Mouse (Mus musculus): ENCODE measurements at regions not wholly inside any gene's neighbourhood (a gene's known extent, or its start where the extent isn't known, plus 50 kb on each side); places are given as distances from the start of the nearest gene placed in this dataset.
"Not testable (repeated sequence)": the region's sequence is repeated elsewhere in the genome, so short reads cannot be mapped to it uniquely, and the experiment has no call there.

GRCm38 (mm10) chr2:17946047-17946446 lies 50.7 kb downstream of the H2al2a start:
- DNase-seq (ENCODE audit: low spot score in 2 of 2), result no peak

GRCm38 (mm10) chr2:17945369-17945915 lies 51.3 kb downstream of the H2al2a start:
- DNase-seq (ENCODE audit: low spot score in 2 of 2), result no peak

GRCm38 (mm10) chr2:17943506-17943905 lies 53.3 kb downstream of the H2al2a start:
- DNase-seq (ENCODE audit: low spot score in 2 of 2), result no peak

- DNase-seq (ENCODE audit: low spot score in 2 of 2), result no peak
Observed at GRCm38 (mm10) chr2:17942528-17943387, 54.0 kb downstream of the H2al2a start.

- no peak for DNase-seq (ENCODE audit: low spot score in 2 of 2)
Observed at GRCm38 (mm10) chr2:17941921-17942320, 54.8 kb downstream of the H2al2a start.

- DNase-seq (ENCODE audit: low spot score in 2 of 2), result not testable (repeated sequence)
Observed at GRCm38 (mm10) chr2:17939857-17940848, 56.6 kb downstream of the H2al2a start.

GRCm38 (mm10) chr2:17939183-17939856 lies 57.4 kb downstream of the H2al2a start:
- no peak for DNase-seq (ENCODE audit: low spot score in 2 of 2)

- DNase-seq (ENCODE audit: low spot score in 2 of 2), result no peak
Observed at GRCm38 (mm10) chr2:17936527-17937139, 60.1 kb downstream of the H2al2a start.

GRCm38 (mm10) chr2:17935916-17936315 lies 60.8 kb downstream of the H2al2a start:
- no peak for DNase-seq (ENCODE audit: low spot score in 2 of 2)

- DNase-seq (ENCODE audit: low spot score in 2 of 2), result no peak
Observed at GRCm38 (mm10) chr2:17935466-17935865, 61.3 kb downstream of the H2al2a start.

- DNase-seq (ENCODE audit: low spot score in 2 of 2), result no peak
Observed at GRCm38 (mm10) chr2:17934610-17935009, 62.1 kb downstream of the H2al2a start.

- DNase-seq (ENCODE audit: low spot score in 2 of 2), result no peak
Observed at GRCm38 (mm10) chr2:17932932-17933790, 63.6 kb downstream of the H2al2a start.

GRCm38 (mm10) chr2:17932426-17932931 lies 64.3 kb downstream of the H2al2a start:
- peak in 1 of 2 experiments; percentile 12 for DNase-seq (ENCODE audit: low spot score in 2 of 2)

- DNase-seq (ENCODE audit: low spot score in 2 of 2), result no peak
Observed at GRCm38 (mm10) chr2:17931881-17932280, 64.9 kb downstream of the H2al2a start.

GRCm38 (mm10) chr2:17918861-17919648 lies 77.7 kb downstream of the H2al2a start:
- no peak for DNase-seq (ENCODE audit: low spot score in 2 of 2)

- DNase-seq (ENCODE audit: low spot score in 2 of 2), result no peak
Observed at GRCm38 (mm10) chr2:17917238-17917946, 79.4 kb downstream of the H2al2a start.

GRCm38 (mm10) chr2:17902616-17903015 lies 94.1 kb downstream of the H2al2a start:
- no peak for DNase-seq (ENCODE audit: low spot score in 2 of 2)

- DNase-seq (ENCODE audit: low spot score in 2 of 2), result no peak
Observed at GRCm38 (mm10) chr2:17900202-17900601, 96.6 kb downstream of the H2al2a start.

Data from urinary bladder, postnatal 4 days (tissue).